Mouse (Mus musculus) ovary, adult 18-20 months (tissue): ENCODE results near the gene Vps53.

Experiments
- DNase-seq: peaks from one replicate; pipeline ENCODE4 v3.0.0; 2022; ENCODE audit warnings: low spot score, mixed read lengths

Vps53 gene

GRCm38 (mm10) chr11:76167079-76167765 lies 12.2 kb downstream of the Vps53 start:
- no peak for DNase-seq

GRCm38 (mm10) chr11:76166657-76167056 lies 12.8 kb downstream of the Vps53 start:
- no peak for DNase-seq

- no peak for DNase-seq
Measured at GRCm38 (mm10) chr11:76160251-76160650, 19.2 kb downstream of the Vps53 start.

- no peak for DNase-seq
Measured at GRCm38 (mm10) chr11:76158375-76158774, 21.1 kb downstream of the Vps53 start.

- no peak for DNase-seq
Measured at GRCm38 (mm10) chr11:76154861-76155260, 24.6 kb downstream of the Vps53 start.

- DNase-seq = no peak
Measured at GRCm38 (mm10) chr11:76154200-76154599, 25.2 kb downstream of the Vps53 start.

GRCm38 (mm10) chr11:76153236-76153951 lies 26.1 kb downstream of the Vps53 start:
- DNase-seq = no peak

- DNase-seq = no peak
Measured at GRCm38 (mm10) chr11:76150980-76151379, 28.5 kb downstream of the Vps53 start.

GRCm38 (mm10) chr11:76148055-76149008 lies 31.1 kb downstream of the Vps53 start:
- DNase-seq = peak; percentile 73

- DNase-seq = no peak
Measured at GRCm38 (mm10) chr11:76146187-76147010, 33.0 kb downstream of the Vps53 start.

GRCm38 (mm10) chr11:76145169-76145568 lies 34.3 kb downstream of the Vps53 start:
- DNase-seq = no peak

GRCm38 (mm10) chr11:76144386-76144785 lies 35.1 kb downstream of the Vps53 start:
- DNase-seq = no peak

- no peak for DNase-seq
Measured at GRCm38 (mm10) chr11:76137996-76138395, 41.5 kb downstream of the Vps53 start.

- DNase-seq = no peak
Measured at GRCm38 (mm10) chr11:76135641-76136437, 43.6 kb downstream of the Vps53 start.

GRCm38 (mm10) chr11:76130859-76131258 lies 48.6 kb downstream of the Vps53 start:
- no peak for DNase-seq

GRCm38 (mm10) chr11:76125386-76125785 lies 54.1 kb downstream of the Vps53 start:
- no peak for DNase-seq

GRCm38 (mm10) chr11:76123517-76123916 lies 55.9 kb downstream of the Vps53 start:
- no peak for DNase-seq

GRCm38 (mm10) chr11:76122571-76122970 lies 56.9 kb downstream of the Vps53 start:
- DNase-seq = no peak

GRCm38 (mm10) chr11:76121086-76121485 lies 58.4 kb downstream of the Vps53 start:
- no peak for DNase-seq

- DNase-seq = no peak
Measured at GRCm38 (mm10) chr11:76120407-76120901, 59.0 kb downstream of the Vps53 start.
